Mouse (Mus musculus) frontal cortex, postnatal 10 days (tissue): Measurements from ENCODE around the gene Plcb3.

ENCODE experiments used
- DNase-seq, 2 experiments: peaks; one replicate each; pipeline ENCODE4 v3.0.0; 2022; ENCODE audit warnings: low spot score in 2 of 2, mixed read lengths in 1 of 2

Plcb3 gene

GRCm38 (mm10) chr19:6970460-6971085, 5.7 kb downstream of the Plcb3 start:
- no peak for DNase-seq

GRCm38 (mm10) chr19:6969665-6970381, 6.4 kb downstream of the Plcb3 start:
- no peak for DNase-seq

GRCm38 (mm10) chr19:6969291-6969664, 7.0 kb downstream of the Plcb3 start:
- DNase-seq = no peak

- DNase-seq = no peak
Observed at GRCm38 (mm10) chr19:6968491-6969271, 7.6 kb downstream of the Plcb3 start.

- DNase-seq = no peak
Observed at GRCm38 (mm10) chr19:6956461-6956860, 19.8 kb downstream of the Plcb3 start.

GRCm38 (mm10) chr19:6955424-6955823, 20.8 kb downstream of the Plcb3 start:
- no peak for DNase-seq

- DNase-seq = no peak
Observed at GRCm38 (mm10) chr19:6954046-6954445, 22.2 kb downstream of the Plcb3 start.

- DNase-seq = no peak
Observed at GRCm38 (mm10) chr19:6952712-6953037, 23.6 kb downstream of the Plcb3 start.

- peak; percentile 70 to 83 for DNase-seq
Observed at GRCm38 (mm10) chr19:6951994-6952711, 24.1 kb downstream of the Plcb3 start.

GRCm38 (mm10) chr19:6951381-6951968, 24.8 kb downstream of the Plcb3 start:
- DNase-seq = peak; percentile 90 to 92

GRCm38 (mm10) chr19:6950613-6951153, 25.6 kb downstream of the Plcb3 start:
- peak in 1 of 2 experiments; percentile 44 for DNase-seq

- no peak for DNase-seq
Observed at GRCm38 (mm10) chr19:6949951-6950350, 26.3 kb downstream of the Plcb3 start.

GRCm38 (mm10) chr19:6949532-6949931, 26.7 kb downstream of the Plcb3 start:
- DNase-seq = no peak

GRCm38 (mm10) chr19:6948186-6948585, 28.1 kb downstream of the Plcb3 start:
- no peak for DNase-seq

- no peak for DNase-seq
Observed at GRCm38 (mm10) chr19:6947742-6948141, 28.5 kb downstream of the Plcb3 start.

GRCm38 (mm10) chr19:6943709-6944108, 32.6 kb downstream of the Plcb3 start:
- no peak for DNase-seq

GRCm38 (mm10) chr19:6942764-6943163, 33.5 kb downstream of the Plcb3 start:
- DNase-seq = no peak

GRCm38 (mm10) chr19:6942249-6942691, 34.0 kb downstream of the Plcb3 start, which contains the start of gene Gpr137:
Gene Gpr137, minus strand, starts transcription at chr19:6942480.
- peak; percentile 90 to 92 for DNase-seq

- peak; percentile 78 to 93 for DNase-seq
Observed at GRCm38 (mm10) chr19:6941372-6942248, 34.7 kb downstream of the Plcb3 start, which contains the start of gene Bad. Gene Bad, plus strand, starts transcription at chr19:6941861.
